Mouse (Mus musculus) Patski (cell line): ENCODE results near the gene Pomt1. TPM values are rescaled to one million over a fixed set of nuclear protein-coding genes. Genes with fewer than 3 reads are reported as not detected.
A peak's percentile ranks its signal among the peaks of the same experiment; 100 is the strongest.

Experiments used
- ATAC-seq: fragments of 100-300 bp; one replicate; pipeline ENCODE4 v1.8.0; 2021
- CTCF ChIA-PET: fragments of 350-600 bp; sonication (Branson Sonifier 250); formaldehyde crosslinking; loops from one replicate; lab custom pipeline; 2022; ENCODE audit warnings: inconsistent platforms; lab: Charles Lee
- POLR2A ChIA-PET: fragments of 350-600 bp; sonication (Branson Sonifier 250); formaldehyde crosslinking; loops from one replicate; lab custom pipeline; 2022; ENCODE audit warnings: antibody characterized with exemption, inconsistent platforms; lab: Charles Lee
- DNase-seq: peaks from one replicate; pipeline ENCODE4 v3.0.0-alpha.2; 2011; ENCODE audit warnings: low read depth, low spot score
- H3K27me3 ChIP-seq: fragments of 371-371 bp; one replicate; pipeline ENCODE4 v1.5.1; 2021
- CTCF ChIP-seq: fragments of 100-300 bp; IDR thresholded peaks from one replicate; pipeline ENCODE4 v1.5.1; 2021
- in situ Hi-C: fragments of 300-500 bp; cut with MboI; formaldehyde crosslinking; loops from 3 replicates; pipeline ENCODE4 v1.11.1; 2018; ENCODE audit warnings: low pct_unique_long_range_greater_than_20kb, mixed read lengths
- polyA plus RNA-seq: library from polyadenylated mRNA; unstranded; gene quantifications from one replicate; pipeline ENCODE4 v1.2.3, GENCODE M21; 2021

The Pomt1 gene
- polyA plus RNA-seq, 1 experiment from 2014 or later, result 32.1 TPM

DNA sequence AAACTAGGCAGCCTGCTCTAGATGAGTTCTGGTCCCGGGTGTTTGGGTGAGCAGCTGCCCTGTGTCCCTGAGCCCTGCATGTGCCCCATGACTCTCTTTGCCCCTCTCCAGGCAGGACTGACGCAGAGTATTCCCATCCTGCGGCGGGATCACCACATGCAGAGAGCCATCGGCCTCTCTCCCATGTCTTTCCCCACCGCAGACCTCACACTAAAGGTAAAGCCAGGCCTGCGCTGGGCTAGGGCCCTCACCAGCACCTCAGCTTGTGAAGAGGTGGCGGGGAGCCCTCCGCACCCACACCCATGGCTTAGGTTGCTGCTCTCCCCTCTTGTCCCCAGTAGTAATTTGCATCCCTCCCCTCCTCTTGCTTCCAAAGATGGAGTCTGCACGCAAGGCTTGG, 15.4 kb upstream of the Pomt1 start:
- POLR2A ChIA-PET, result no interaction called here
- H3K27me3 ChIP-seq, result no peaks in the 10 kb centered on the region
- ATAC-seq (no peak), DNase-seq (no peak)
- TF ChIP-seq CTCF, result no peak
- in situ Hi-C loops, result no loop called here
- CTCF ChIA-PET, result interaction anchor here (1.1 kb wide), 1 partner anchor 16 kb away, joined by 3 read pairs; the partner anchor contains the start of gene Pomt1

DNA sequence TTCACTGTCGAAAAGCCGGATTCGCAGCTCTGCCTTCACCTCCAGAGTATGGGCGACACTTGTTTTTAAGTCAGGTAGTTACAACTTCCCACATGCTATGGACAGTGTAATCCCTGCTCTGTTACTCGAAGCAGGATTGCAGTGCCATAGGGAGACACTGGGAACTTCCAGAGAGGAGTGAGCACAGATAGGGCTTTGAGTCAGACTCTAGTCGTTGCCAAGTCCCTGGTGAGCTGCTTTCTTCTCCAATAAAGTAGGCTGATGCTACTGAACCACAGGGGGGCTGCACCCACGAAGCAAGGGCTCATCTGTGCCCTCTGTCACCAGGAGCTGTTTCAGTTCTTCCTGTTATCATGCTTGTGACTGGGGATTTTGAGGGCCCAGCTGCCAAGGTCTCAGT, 14.8 kb upstream of the Pomt1 start:
- DNase-seq, result no peak
- in situ Hi-C loops, result no loop called here
- ATAC-seq, result no peak
- CTCF ChIA-PET, result interaction anchor here (1.1 kb wide), 1 partner anchor 15 kb away, joined by 3 read pairs; the partner anchor contains the start of gene Pomt1
- no peak for TF ChIP-seq CTCF
- POLR2A ChIA-PET, result no interaction called here
- H3K27me3 ChIP-seq, result no peaks in the 10 kb centered on the region

DNA sequence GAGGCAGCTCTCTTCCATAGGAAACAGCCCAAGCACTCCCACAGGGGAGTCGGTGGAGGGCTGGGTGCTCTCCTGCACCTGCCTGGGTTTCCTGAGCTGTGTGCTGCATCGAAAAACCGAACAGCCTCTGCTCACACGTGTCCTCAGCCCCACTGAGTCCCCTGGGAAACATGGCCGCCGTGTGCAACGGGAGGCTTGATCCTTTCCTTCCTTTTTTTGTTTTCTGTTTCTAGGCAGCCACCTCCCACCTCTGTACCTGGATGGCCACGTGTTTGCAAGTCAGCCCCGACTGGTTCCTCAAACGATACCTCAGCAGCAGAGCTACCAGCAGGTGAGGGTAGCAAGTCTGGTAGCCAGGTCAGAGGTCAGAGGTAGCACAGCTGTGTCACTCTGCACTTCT, 14.3 kb upstream of the Pomt1 start:
- in situ Hi-C loops, result no loop called here
- H3K27me3 ChIP-seq, result no peaks in the 10 kb centered on the region
- CTCF ChIA-PET, result interaction anchor here (1.1 kb wide), 1 partner anchor 15 kb away, joined by 3 read pairs; the partner anchor contains the start of gene Pomt1
- POLR2A ChIA-PET, result no interaction called here
- ATAC-seq, result no peak
- no peak for DNase-seq
- no peak for TF ChIP-seq CTCF

GRCm38 (mm10) chr2:32235433-32235832, 957 bp upstream of the Pomt1 start:
- CTCF ChIA-PET, result interaction anchor here (0.8 to 1.7 kb wide), 3 partner anchors 18 to 47 kb away, joined by 3 to 4 read pairs (median 3); no protein-coding TSS in a partner anchor
- no peak for DNase-seq
- H3K27me3 ChIP-seq, result no peaks in the 10 kb centered on the region
- no peak for ATAC-seq
- TF ChIP-seq CTCF, result no peak
- POLR2A ChIA-PET, result interaction anchor here (0.7 to 1.3 kb wide), 2 partner anchors 8 to 75 kb away, joined by 3 to 5 read pairs; no protein-coding TSS in a partner anchor
- in situ Hi-C loops, result loop anchor here (5.0 kb wide), 1 partner anchor 103 kb away; no protein-coding TSS in a partner anchor

DNA sequence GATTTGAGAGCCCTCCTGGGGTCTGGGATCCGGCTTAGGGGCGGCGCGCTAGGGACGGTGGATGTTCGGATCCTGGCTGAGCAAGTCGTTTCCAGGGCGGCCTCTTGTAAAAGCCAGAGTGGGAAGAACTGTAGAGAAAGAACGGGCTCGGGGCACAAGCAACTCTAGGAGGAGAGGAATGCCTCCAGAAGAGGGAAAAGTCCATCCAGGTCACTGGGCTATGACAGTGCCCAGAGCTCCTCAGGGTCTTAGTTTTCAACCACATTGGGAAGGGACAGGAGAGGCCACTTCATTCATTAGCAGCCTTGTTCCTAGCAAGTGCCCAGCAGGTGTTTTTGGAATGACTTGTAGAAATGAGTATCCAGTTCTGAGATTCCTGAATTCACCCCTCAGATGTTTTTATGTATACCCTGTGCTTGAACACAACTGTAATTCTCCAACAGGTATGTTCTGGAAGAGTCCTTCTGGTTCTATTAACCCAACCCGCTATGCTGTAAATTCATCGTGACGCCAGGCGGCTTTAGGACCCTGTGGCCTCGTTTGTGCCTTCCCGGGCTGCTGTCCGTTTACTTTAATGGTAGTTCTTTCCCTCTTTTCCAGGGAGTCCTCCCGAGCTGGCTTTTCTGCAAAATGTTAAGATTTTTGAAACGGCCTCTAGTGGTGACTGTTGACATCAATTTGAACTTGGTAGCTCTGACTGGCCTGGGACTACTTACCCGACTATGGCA, 534 bp downstream of the Pomt1 start:
- peak; percentile 60 for DNase-seq
- TF ChIP-seq CTCF, result no peak
- in situ Hi-C loops, result loop anchor here (5.0 kb wide), 1 partner anchor 105 kb away; no protein-coding TSS in a partner anchor
- no peaks in the 10 kb centered on the region for H3K27me3 ChIP-seq
- ChIA-PET POLR2A (interaction anchor here (1.1 to 1.3 kb wide), 2 partner anchors 10 to 11 kb away, joined by 3 to 5 read pairs; no protein-coding TSS in a partner anchor), CTCF (interaction anchor here (0.9 to 1.7 kb wide), 5 partner anchors 13 to 84 kb away, joined by 3 to 5 read pairs (median 3); no protein-coding TSS in a partner anchor)
- ATAC-seq, result peak; percentile 46

- ATAC-seq (no peak), DNase-seq (no peak)
- no peak for TF ChIP-seq CTCF
- no peaks in the 10 kb centered on the region for H3K27me3 ChIP-seq
- in situ Hi-C loops, result loop anchor here (5.0 kb wide), 1 partner anchor 105 kb away; no protein-coding TSS in a partner anchor
- ChIA-PET CTCF (interaction anchor here (1.4 kb wide), 2 partner anchors 16 to 84 kb away, joined by 3 read pairs; no protein-coding TSS in a partner anchor), POLR2A (interaction anchor here (1.1 kb wide), 1 partner anchor 10 kb away, joined by 3 read pairs; no protein-coding TSS in a partner anchor)
Observed at GRCm38 (mm10) chr2:32237571-32237970, 1.2 kb downstream of the Pomt1 start.

DNA sequence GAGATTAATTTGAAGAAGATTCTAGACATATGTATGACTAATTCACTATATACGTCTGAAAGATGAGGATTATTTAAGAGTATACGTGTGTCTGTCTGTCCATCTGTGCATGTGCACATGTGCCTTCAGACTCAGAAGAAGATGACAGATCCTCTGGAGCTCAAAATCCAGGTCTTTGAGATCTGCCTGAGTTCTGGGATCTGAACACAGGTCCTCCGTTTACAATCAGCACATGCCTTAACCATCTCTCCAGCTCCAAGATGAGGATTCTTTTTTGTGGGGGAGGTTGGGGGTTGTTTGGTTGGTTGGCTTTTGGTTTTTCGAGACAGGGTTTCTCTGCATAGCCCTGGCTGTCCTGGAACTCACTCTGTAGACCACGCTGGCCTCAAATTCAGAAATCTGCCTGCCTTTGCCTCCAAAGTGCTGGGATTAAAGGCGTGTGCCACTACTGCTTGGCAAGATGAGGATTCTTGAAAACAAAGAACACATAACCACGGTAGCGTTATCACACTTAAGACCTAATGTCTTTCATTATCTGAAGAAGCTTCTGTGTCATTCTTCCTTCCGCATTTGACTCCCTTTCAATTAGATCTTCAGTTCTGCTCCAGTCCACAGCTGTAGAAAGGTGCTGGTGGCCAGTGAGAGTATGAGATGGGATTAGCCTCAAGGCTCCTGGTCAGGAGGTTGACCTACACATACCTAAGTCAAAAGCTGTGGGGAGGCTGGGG, 2.5 kb downstream of the Pomt1 start:
- no peak for TF ChIP-seq CTCF
- ChIA-PET CTCF (interaction anchor here (0.6 kb wide), 1 partner anchor 283 kb away, joined by 3 read pairs; no protein-coding TSS in a partner anchor), POLR2A (no interaction called here)
- in situ Hi-C loops, result loop anchor here (5.0 kb wide), 1 partner anchor 107 kb away; no protein-coding TSS in a partner anchor
- no peak for DNase-seq
- no peaks in the 10 kb centered on the region for H3K27me3 ChIP-seq
- no peak for ATAC-seq

- in situ Hi-C loops, result no loop called here
- ChIA-PET CTCF (interaction anchor here (0.9 kb wide), 1 partner anchor 103 kb away, joined by 3 read pairs; no protein-coding TSS in a partner anchor), POLR2A (no interaction called here)
Observed at GRCm38 (mm10) chr2:32240591-32240990, 4.2 kb downstream of the Pomt1 start.

DNA sequence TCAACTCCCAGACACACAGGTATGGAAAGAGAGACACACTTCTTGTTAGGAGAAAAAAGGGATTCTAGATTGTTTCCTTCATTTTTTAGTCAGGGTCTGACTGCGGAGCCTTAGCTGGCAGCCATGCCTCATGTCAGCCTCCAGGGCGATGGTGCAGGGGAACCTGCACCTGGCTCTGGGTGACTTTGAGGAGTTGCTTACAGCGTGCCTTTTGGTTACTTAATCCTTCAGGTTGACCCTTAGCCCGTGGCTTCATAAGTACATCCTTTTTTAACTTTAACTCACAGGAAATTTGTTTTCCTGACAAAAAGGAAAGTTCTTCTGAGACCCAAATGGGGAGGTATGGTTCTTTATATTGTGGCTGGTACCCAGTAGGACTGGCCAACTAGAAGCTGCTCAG, 6.6 kb downstream of the Pomt1 start:
- ATAC-seq (no peak), DNase-seq (no peak)
- no peaks in the 10 kb centered on the region for H3K27me3 ChIP-seq
- ChIA-PET POLR2A (no interaction called here), CTCF (no interaction called here)
- TF ChIP-seq CTCF, result no peak
- in situ Hi-C loops, result no loop called here

More at GRCm38 (mm10) chr2:32240591-32240990, 4.2 kb downstream of the Pomt1 start:
- ATAC-seq, result no peak
- no peaks in the 10 kb centered on the region for H3K27me3 ChIP-seq
- TF ChIP-seq CTCF, result no peak
- no peak for DNase-seq

DNA sequence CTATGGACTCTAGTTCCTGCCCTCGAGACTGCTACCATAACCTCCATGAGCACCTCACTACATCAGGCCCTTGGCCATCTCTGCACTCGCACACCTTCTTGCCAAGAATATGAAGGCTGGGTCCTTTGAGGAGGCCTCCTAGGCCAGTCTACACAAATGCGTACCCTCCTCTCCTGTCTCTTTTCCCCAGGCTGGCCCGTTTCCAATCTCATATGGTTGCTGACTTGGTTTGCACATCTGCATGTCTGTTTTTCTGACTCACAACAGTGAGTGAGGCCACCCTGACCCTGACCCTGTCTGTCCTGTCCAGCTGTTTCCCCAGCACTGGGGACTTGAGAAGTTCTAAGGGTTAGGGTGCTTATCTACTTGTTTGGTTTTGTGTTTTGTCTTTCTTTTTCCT, 10.4 kb downstream of the Pomt1 start:
- CTCF ChIA-PET, result no interaction called here
- POLR2A ChIA-PET, result no interaction called here
- no peak for TF ChIP-seq CTCF
- no peaks in the 10 kb centered on the region for H3K27me3 ChIP-seq
- DNase-seq, result no peak
- in situ Hi-C loops, result no loop called here
- ATAC-seq, result no peak
